Mouse (Mus musculus) embryonic facial prominence, embryonic 12.5 days (tissue): Measurements from ENCODE around the gene Vac14. TPM values are rescaled to one million over a fixed set of nuclear protein-coding genes. Genes with fewer than 3 reads are reported as not detected.

Source experiments
- ATAC-seq: fragments of 200-750 bp; cut with Nextera tagmentation; 2 replicates; pipeline ENCODE4 v1.8.0; 2017; ENCODE audit not compliant: insufficient number of reproducible peaks, insufficient read depth, low FRiP score, low TSS enrichment
- H3K27ac ChIP-seq: fragments of 300-500 bp; sonication (generic); 2 replicates; pipeline ENCODE4 v1.5.1; 2016; ENCODE audit warnings: mild to moderate bottlenecking
- H3K27me3 ChIP-seq: fragments of 300-500 bp; sonication (generic); 2 replicates; pipeline ENCODE4 v1.6.1; 2016; ENCODE audit warnings: mild to moderate bottlenecking, moderate library complexity
- H3K36me3 ChIP-seq: fragments of 300-500 bp; sonication (generic); 2 replicates; pipeline ENCODE4 v1.6.1; 2016; ENCODE audit warnings: mild to moderate bottlenecking
- H3K4me1 ChIP-seq: fragments of 300-500 bp; sonication (generic); 2 replicates; pipeline ENCODE4 v1.6.1; 2016
- H3K4me2 ChIP-seq: fragments of 300-500 bp; sonication (generic); replicated peaks from 2 replicates; pipeline ENCODE4 v1.6.1; 2016; ENCODE audit warnings: mild to moderate bottlenecking, moderate library complexity
- H3K4me3 ChIP-seq: fragments of 300-500 bp; sonication (generic); 2 replicates; pipeline ENCODE4 v1.5.1; 2016; ENCODE audit warnings: mild to moderate bottlenecking
- H3K9ac ChIP-seq: fragments of 300-500 bp; sonication (generic); 2 replicates; pipeline ENCODE4 v1.6.1; 2016; ENCODE audit warnings: mild to moderate bottlenecking, moderate library complexity
- H3K9me3 ChIP-seq: fragments of 300-500 bp; sonication (generic); 2 replicates; pipeline ENCODE4 v1.6.1; 2016; ENCODE audit warnings: mild to moderate bottlenecking, moderate library complexity
- WGBS: fragments of 180-500 bp; shearing (Covaris S2); methylation state at CpG from one replicate; pipeline ENCODE4 v1.1.7; 2016; 5-methylcytosine and 5-hydroxymethylcytosine counted together
- polyA plus RNA-seq: library from polyadenylated mRNA; unstranded; fragments of >200 nt; fragmentation: Nextera tagmentation; extraction: Ambion mirVana; gene quantifications from 2 replicates; pipeline ENCODE4 v1.2.1, GENCODE M21; 2016

Gene Vac14
- polyA plus RNA-seq, 1 experiment from 2014 or later, result 24.8 TPM

DNA sequence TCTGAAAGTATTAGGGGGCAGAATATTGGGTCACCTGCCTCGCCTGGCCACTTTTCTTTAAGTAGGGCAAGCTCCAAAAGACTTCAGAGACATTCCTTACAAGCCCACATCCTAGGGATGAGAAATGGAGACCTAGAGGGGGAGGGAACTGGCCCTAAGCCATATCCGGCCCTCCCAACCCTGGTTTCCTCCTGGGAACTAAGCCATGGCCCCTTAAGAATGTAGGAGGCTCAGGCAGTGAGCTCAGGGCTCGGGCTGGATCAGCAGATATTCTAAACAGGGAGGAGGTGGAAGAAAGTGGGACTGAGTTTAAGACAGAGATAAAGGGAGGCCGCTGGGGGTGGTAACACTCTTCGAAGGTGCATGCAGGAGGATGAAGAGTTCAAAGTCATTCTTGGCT is 142.8 kb downstream of the Vac14 start:
- no peaks in the 10 kb centered on the region for H3K9me3 ChIP-seq
- ATAC-seq, result no peak

GRCm38 (mm10) chr8:110761988-110762387 is 143.6 kb downstream of the Vac14 start:
- ATAC-seq, result no peak
- Histone ChIP-seq H3K9ac (no peak overlapping the region), H3K4me2 (no peak overlapping the region), H3K4me3 (no peak overlapping the region), H3K9me3 (no peaks in the 10 kb centered on the region), H3K27me3 (no peaks in the 10 kb centered on the region), H3K36me3 (no peaks in the 10 kb centered on the region), H3K4me1 (no peaks in the 10 kb centered on the region), H3K27ac (no peak overlapping the region)
- 58% methylated on average over 6 of the region's 6 CpGs for WGBS

More for the DNA sequence above, 142.8 kb downstream of the Vac14 start:
- Histone ChIP-seq H3K27me3 (no peaks in the 10 kb centered on the region), H3K4me2 (no peak overlapping the region), H3K36me3 (no peaks in the 10 kb centered on the region), H3K4me1 (no peaks in the 10 kb centered on the region), H3K27ac (no peak overlapping the region), H3K9ac (no peak overlapping the region), H3K4me3 (no peak overlapping the region)
- WGBS, result 54% methylated on average over 5 of the region's 5 CpGs

DNA sequence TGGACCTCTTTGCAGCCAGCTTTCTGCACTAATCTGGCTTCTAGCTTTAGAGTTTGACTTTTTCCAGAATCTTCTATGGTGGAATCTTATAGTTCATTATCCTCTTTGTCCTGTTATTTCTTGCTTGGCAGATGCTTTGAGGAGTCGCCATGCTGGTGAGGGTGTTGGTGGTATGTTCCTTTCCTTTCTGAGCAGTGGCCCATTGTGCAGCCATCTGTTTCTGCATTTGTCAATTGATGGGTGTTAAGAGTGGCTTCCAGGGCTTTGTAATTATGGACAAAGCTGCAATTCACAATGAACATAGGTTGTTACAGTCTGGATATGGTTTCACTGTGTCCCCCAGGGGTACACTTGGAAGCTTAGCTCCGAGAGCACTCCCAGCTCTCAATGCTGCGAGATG is 146.3 kb downstream of the Vac14 start:
- Histone ChIP-seq H3K9ac (no peak overlapping the region), H3K4me1 (no peaks in the 10 kb centered on the region), H3K9me3 (no peaks in the 10 kb centered on the region), H3K27ac (no peak overlapping the region), H3K27me3 (no peaks in the 10 kb centered on the region), H3K4me2 (no peak overlapping the region), H3K4me3 (no peak overlapping the region), H3K36me3 (no peaks in the 10 kb centered on the region)
- no peak for ATAC-seq
- 70% methylated on average over 3 of the region's 3 CpGs for WGBS

DNA sequence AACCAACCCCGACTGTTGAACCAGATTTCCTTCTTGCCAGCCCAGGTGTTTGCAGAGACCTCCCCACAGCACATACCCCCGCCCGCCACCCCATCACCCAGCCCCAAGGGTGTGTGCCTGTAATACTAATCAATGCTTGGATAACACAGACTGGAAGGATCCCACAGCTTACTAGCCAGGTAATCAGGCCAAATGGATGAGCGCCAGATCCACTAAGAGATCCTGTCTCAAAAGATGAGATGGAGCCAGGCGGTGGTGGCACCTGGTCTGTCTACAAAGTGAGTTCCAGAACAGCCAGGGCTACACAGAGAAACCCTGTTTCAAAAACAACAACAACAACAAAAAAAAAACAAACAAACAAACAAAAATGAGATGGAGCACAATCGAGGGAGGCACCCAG is 148.9 kb downstream of the Vac14 start:
- no peaks in the 10 kb centered on the region for H3K4me1 ChIP-seq
- no peaks in the 10 kb centered on the region for H3K9me3 ChIP-seq
- no peak for ATAC-seq
- no peaks in the 10 kb centered on the region for H3K27me3 ChIP-seq
- no peak overlapping the region for H3K27ac ChIP-seq
- no peak overlapping the region for H3K4me2 ChIP-seq
- no peak overlapping the region for H3K9ac ChIP-seq
- 92% methylated on average over 6 of the region's 6 CpGs for WGBS
- H3K4me3 ChIP-seq, result no peak overlapping the region
- H3K36me3 ChIP-seq, result no peaks in the 10 kb centered on the region

Other genes starting within 250 kb of the Vac14 start
- 10.9 and 17.4 TPM in 2 replicates for gene Mtss1l, start 102.9 kb downstream of the Vac14 start, polyA plus RNA-seq
- gene Il34, start 187.3 kb downstream of the Vac14 start, polyA plus RNA-seq, result 0.46 and 0.83 TPM in 2 replicates
- 85.5 and 87.8 TPM in 2 replicates for gene Cog4, start 228.0 kb downstream of the Vac14 start, polyA plus RNA-seq
- 193 and 196 TPM in 2 replicates for gene Sf3b3, start 228.2 kb downstream of the Vac14 start, polyA plus RNA-seq